Mouse (Mus musculus) limb, embryonic 14.5 days (tissue): ENCODE data around the gene Ereg. TPM values are rescaled to one million over a fixed set of nuclear protein-coding genes. Genes with fewer than 3 reads are reported as not detected.

ENCODE experiments used
- ATAC-seq: fragments of 200-750 bp; cut with Nextera tagmentation; 2 replicates; pipeline ENCODE4 v1.8.0; 2017; ENCODE audit warnings: low read depth, moderate number of reproducible peaks, moderate TSS enrichment; ENCODE audit not compliant: low FRiP score
- DNase-seq: peaks from one replicate; pipeline ENCODE4 v3.0.0-alpha.2; 2015; ENCODE audit warnings: low spot score
- H3K27ac ChIP-seq: fragments of 300-500 bp; sonication (generic); replicated peaks from 2 replicates; pipeline ENCODE4 v1.5.1; 2014; ENCODE audit warnings: low read depth, mild to moderate bottlenecking, low read length, moderate library complexity, mixed read lengths
- H3K27me3 ChIP-seq: fragments of 300-500 bp; sonication (generic); 2 replicates; pipeline ENCODE4 v1.6.1; 2014; ENCODE audit warnings: low read length, mixed read lengths; ENCODE audit not compliant: control insufficient read depth, insufficient read depth
- H3K36me3 ChIP-seq: fragments of 300-500 bp; sonication (generic); 2 replicates; pipeline ENCODE4 v1.6.1; 2014; ENCODE audit warnings: mild to moderate bottlenecking, low read length, moderate library complexity, mixed read lengths; ENCODE audit not compliant: control insufficient read depth, insufficient read depth
- H3K4me1 ChIP-seq: fragments of 300-500 bp; sonication (generic); 2 replicates; pipeline ENCODE4 v1.6.1; 2014; ENCODE audit warnings: antibody characterized with exemption, low read length, mixed read lengths; ENCODE audit not compliant: control insufficient read depth, insufficient read depth
- H3K4me2 ChIP-seq: fragments of 300-500 bp; sonication (generic); replicated peaks from 2 replicates; pipeline ENCODE4 v1.6.1; 2014; ENCODE audit warnings: low read depth, mild to moderate bottlenecking, low read length, moderate library complexity; ENCODE audit not compliant: severe bottlenecking
- H3K4me3 ChIP-seq: fragments of 300-500 bp; sonication (generic); replicated peaks from 2 replicates; pipeline ENCODE4 v1.5.1; 2014; ENCODE audit warnings: low read length
- H3K9ac ChIP-seq: fragments of 300-500 bp; sonication (generic); 2 replicates; pipeline ENCODE4 v1.6.1; 2014; ENCODE audit warnings: mild to moderate bottlenecking, low read depth, low read length, moderate library complexity; ENCODE audit not compliant: severe bottlenecking
- H3K9me3 ChIP-seq: fragments of 300-500 bp; sonication (generic); 2 replicates; pipeline ENCODE4 v1.6.1; 2016; ENCODE audit warnings: low read length; ENCODE audit not compliant: control insufficient read depth
- POLR2A ChIP-seq: fragments of 200-500 bp; IDR thresholded peaks from 2 replicates; pipeline ENCODE4 v1.8.0; 2012; ENCODE audit warnings: inconsistent platforms, mild to moderate bottlenecking, moderate library complexity, borderline replicate concordance; ENCODE audit not compliant: insufficient read depth, insufficient read length; ENCODE audit errors: extremely low read depth
- WGBS: fragments of 180-500 bp; shearing (Covaris S2); extraction: QIAGEN DNeasy Blood & Tissue Kit; methylation state at CpG from one replicate; pipeline ENCODE4 v1.1.7; 2014; 5-methylcytosine and 5-hydroxymethylcytosine counted together
- polyA plus RNA-seq, 2 experiments: library from polyadenylated mRNA; depleted of rRNA in 1 of 2; stranded (reverse) in 1 of 2; unstranded in 1 of 2; fragments of >200 nt; fragmentation: Nextera tagmentation in 1 of 2; extraction: Ambion mirVana in 1 of 2; gene quantifications; 2 replicates each; pipeline versions ENCODE4 v1.2.1 to v1.2.3; 2012 to 2014

The Ereg gene
- polyA plus RNA-seq, 2 experiments: 0.09 to 0.21 TPM

GRCm38 (mm10) chr5:91110023-91110670 lies 35.7 kb downstream of the Ereg start:
- H3K4me3 ChIP-seq: no peak overlapping the region
- DNase-seq (no peak), ATAC-seq (no peak)
- H3K27ac ChIP-seq: no peak overlapping the region
- 81% methylated on average over 6 of the region's 6 CpGs for WGBS
- TF ChIP-seq POLR2A: no peak
- H3K9ac ChIP-seq: no peak overlapping the region
- no peaks in the 10 kb centered on the region for H3K36me3 ChIP-seq
- no peaks in the 10 kb centered on the region for H3K4me1 ChIP-seq
- H3K4me2 ChIP-seq: no peak overlapping the region
- H3K9me3 ChIP-seq: no peaks in the 10 kb centered on the region
- H3K27me3 ChIP-seq: no peaks in the 10 kb centered on the region

GRCm38 (mm10) chr5:91111019-91111418 lies 36.6 kb downstream of the Ereg start:
- no peak for DNase-seq
- Histone ChIP-seq H3K36me3 (no peaks in the 10 kb centered on the region), H3K9me3 (no peaks in the 10 kb centered on the region), H3K9ac (no peak overlapping the region), H3K4me2 (no peak overlapping the region), H3K4me1 (no peaks in the 10 kb centered on the region), H3K27ac (no peak overlapping the region), H3K27me3 (no peaks in the 10 kb centered on the region), H3K4me3 (no peak overlapping the region)
- 84% methylated on average over 8 of the region's 8 CpGs for WGBS
- no peak for ATAC-seq
- TF ChIP-seq POLR2A: no peak

GRCm38 (mm10) chr5:91113967-91114366 lies 39.5 kb downstream of the Ereg start:
- Histone ChIP-seq H3K9me3 (no peaks in the 10 kb centered on the region), H3K4me2 (no peak overlapping the region), H3K27me3 (no peaks in the 10 kb centered on the region), H3K27ac (no peak overlapping the region), H3K4me3 (no peak overlapping the region), H3K4me1 (no peaks in the 10 kb centered on the region), H3K36me3 (no peaks in the 10 kb centered on the region), H3K9ac (no peak overlapping the region)
- no peak for TF ChIP-seq POLR2A
- 83% methylated on average over 2 of the region's 2 CpGs for WGBS
- ATAC-seq (no peak), DNase-seq (no peak)

GRCm38 (mm10) chr5:91114574-91114973 lies 40.2 kb downstream of the Ereg start:
- Histone ChIP-seq H3K27ac (no peak overlapping the region), H3K36me3 (no peaks in the 10 kb centered on the region), H3K9me3 (no peaks in the 10 kb centered on the region), H3K4me1 (no peaks in the 10 kb centered on the region), H3K4me3 (no peak overlapping the region), H3K4me2 (no peak overlapping the region), H3K9ac (no peak overlapping the region), H3K27me3 (no peaks in the 10 kb centered on the region)
- ATAC-seq (no peak), DNase-seq (no peak)
- 92% methylated on average over 1 of the region's 1 CpGs for WGBS
- no peak for TF ChIP-seq POLR2A

- no peak overlapping the region for H3K4me2 ChIP-seq
- no peaks in the 10 kb centered on the region for H3K4me1 ChIP-seq
- no peak overlapping the region for H3K27ac ChIP-seq
- no peak overlapping the region for H3K9ac ChIP-seq
- H3K4me3 ChIP-seq: no peak overlapping the region
- no peak for ATAC-seq
- H3K36me3 ChIP-seq: no peaks in the 10 kb centered on the region
- no peaks in the 10 kb centered on the region for H3K27me3 ChIP-seq
- no peak for TF ChIP-seq POLR2A
- no peaks in the 10 kb centered on the region for H3K9me3 ChIP-seq
- DNase-seq: no peak
These were observed 44.2 kb downstream of the Ereg start for GRCm38 (mm10) chr5:91118618-91119017.

- H3K4me1 ChIP-seq: no peaks in the 10 kb centered on the region
- WGBS: 72% methylated on average over 4 of the region's 4 CpGs
These were observed 49.0 kb downstream of the Ereg start for GRCm38 (mm10) chr5:91123404-91123803.

More at GRCm38 (mm10) chr5:91123404-91123803, 49.0 kb downstream of the Ereg start:
- H3K4me3 ChIP-seq: no peak overlapping the region
- H3K36me3 ChIP-seq: no peaks in the 10 kb centered on the region
- no peak overlapping the region for H3K4me2 ChIP-seq
- ATAC-seq (no peak), DNase-seq (no peak)
- H3K9me3 ChIP-seq: no peaks in the 10 kb centered on the region
- H3K27ac ChIP-seq: no peak overlapping the region
- no peak for TF ChIP-seq POLR2A
- H3K9ac ChIP-seq: no peak overlapping the region
- no peaks in the 10 kb centered on the region for H3K27me3 ChIP-seq
